Mouse (Mus musculus) lung, postnatal 14 days (tissue): ENCODE measurements around the gene Galnt4.
"Not testable (repeated sequence)": the region's sequence is repeated elsewhere in the genome, so short reads cannot be mapped to it uniquely, and the experiment has no call there.

ENCODE experiments used
- DNase-seq: peaks from one replicate; pipeline ENCODE4 v3.0.0; 2021

Galnt4 gene

GRCm38 (mm10) chr10:99115471-99116236 lies 7.7 kb downstream of the Galnt4 start:
- no peak for DNase-seq

DNA sequence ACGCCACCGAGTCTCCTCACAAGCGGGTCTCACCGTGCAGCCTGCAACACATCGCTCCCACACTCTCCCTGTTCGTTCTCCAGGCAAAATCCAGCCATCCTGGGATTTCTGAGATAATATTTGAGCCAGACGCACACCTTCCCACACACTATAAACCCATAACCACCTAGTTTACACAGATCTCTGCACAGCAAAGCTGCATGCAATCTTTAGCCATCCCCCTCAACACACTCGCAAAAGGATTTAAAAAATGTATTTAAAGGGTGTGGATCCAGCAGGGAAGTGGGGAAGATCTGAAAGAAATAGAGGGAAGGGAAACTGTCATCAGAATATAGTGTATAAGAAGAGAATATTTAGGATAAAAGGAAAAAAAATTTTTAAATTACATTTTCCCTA lies 8.3 kb downstream of the Galnt4 start:
- no peak for DNase-seq

DNA sequence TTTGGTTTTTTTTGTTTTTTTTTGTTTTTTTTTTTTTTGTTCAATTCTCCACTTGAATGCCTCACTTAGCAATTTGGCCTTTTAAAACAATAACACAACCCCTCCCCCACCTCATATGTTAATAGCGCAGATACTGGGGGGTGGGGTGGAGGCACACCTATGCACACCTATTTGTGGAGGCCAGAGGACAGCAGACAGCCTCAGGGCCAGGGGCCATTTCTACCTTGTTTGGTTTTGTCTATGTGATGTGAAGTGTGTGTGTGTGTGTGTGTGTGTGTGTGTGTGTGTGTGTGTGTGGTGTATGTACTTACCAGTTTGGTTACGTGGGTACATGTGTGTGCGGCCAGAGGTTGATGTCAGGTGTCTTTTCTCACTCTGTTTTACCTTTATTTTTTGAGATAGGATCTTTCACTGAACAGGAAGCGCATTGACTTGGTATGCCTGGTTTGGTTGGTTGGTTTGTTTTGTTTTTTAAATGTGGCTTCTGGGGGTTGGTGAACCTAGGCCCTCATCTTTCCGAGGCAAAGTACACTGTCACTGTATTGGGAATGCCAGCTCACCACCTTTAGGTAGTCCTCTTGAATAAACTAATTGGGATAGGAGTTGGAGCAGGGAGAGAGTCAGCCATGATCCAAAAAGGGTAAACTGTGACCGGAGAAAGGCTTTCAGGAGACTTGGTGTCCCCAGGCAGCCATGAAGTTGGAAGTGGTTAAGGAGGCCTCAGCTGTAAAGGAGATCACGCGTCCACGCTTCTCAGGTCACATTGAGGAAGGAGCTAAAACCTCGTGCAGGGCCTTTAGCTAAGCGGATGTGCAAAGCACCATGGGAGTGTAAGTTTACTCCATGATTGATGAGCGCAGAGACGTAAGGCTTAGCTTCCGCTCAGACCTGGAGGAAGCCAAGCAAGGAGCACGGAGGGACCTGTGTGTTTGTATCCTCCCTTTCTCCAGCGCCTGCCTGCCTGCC lies 9.0 kb downstream of the Galnt4 start:
- DNase-seq, result no peak

DNA sequence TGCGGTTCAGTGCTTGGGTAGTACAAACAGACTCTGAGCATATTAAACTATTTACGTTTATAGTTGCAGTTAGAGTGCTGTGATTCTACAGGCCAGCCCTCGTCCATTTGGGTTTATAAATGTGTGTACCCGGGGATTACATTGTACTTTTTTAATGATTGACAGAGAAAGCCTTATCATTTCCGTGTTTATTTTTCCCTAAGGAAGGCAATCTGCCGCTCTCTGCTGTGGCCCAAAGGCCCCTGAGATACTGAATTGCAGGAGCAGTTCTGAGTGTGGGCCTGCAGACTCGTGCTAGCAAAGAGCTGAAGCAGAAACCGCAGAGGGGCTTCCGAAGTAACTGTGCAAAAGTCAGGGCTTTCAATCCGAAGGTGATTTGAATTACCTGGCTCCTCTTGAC lies 9.9 kb downstream of the Galnt4 start:
- DNase-seq, result no peak

GRCm38 (mm10) chr10:99118697-99119096 lies 10.7 kb downstream of the Galnt4 start:
- no peak for DNase-seq

DNA sequence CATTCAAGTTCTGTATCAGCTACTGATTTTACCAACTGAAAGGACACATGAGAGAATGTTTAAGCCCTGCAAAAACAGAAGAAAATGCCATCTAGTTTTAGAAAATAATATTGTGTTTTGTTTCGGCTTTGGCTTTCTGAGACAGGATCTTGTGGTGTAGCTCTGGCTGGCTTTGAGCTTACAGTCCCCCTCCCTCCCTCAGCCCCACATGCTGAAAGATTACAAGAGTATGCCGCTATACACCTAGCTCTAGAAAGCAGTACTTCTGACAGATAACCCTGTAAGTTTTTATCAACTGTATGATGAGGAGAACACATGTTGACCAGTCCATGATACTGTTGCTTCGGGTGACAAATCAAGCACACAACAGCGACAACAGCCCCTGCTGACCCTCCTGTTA lies 11.5 kb downstream of the Galnt4 start:
- DNase-seq, result no peak

DNA sequence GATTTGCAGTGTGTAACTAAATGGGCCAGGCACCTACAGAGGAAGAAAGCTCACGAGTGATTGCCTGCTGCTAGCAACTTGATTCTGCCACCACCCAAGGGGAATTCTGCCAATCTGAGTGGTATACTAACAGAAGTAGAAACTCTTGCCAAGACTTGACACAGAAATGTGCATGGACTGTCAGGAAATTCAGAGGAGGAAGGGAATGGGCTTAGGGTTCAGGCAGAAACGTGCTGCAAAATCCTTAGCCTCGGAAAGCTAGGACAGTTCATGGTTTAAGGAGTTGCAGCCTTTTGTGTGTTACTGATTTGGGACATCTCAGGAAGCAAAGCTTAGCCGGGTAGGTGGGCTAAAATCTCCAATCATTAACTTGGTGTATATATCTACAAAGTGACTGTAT lies 18.3 kb downstream of the Galnt4 start, which contains the start of gene Phxr2:
Gene Phxr2, minus strand, starts transcription at position 101 of the 400 bp plus-strand sequence.
- DNase-seq, result no peak

GRCm38 (mm10) chr10:99126954-99127353 lies 19.0 kb downstream of the Galnt4 start:
- no peak for DNase-seq

GRCm38 (mm10) chr10:99127691-99128261 lies 19.8 kb downstream of the Galnt4 start:
- DNase-seq, result no peak

DNA sequence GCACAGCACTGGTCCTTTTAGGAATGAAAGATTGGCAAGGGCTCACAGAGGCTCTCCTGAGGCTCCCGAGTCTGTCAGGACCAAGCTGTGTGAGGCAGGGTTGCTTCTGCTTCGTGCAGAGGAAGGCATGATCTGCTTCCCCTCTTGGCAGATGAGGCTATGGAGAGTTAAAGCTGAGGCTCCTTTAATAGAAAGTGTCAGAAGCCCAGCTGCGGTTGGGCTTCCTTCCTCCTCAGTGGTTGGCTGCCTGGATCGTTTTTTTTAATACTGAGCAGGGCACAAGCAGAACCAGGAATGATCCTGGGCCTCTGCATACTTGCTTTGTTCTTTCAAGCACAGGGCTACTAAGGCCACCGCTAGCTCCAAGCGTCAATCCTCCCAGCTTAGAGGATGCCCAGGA lies 22.7 kb downstream of the Galnt4 start:
- peak; percentile 28 for DNase-seq

GRCm38 (mm10) chr10:99131298-99131697 lies 23.3 kb downstream of the Galnt4 start:
- DNase-seq, result no peak

DNA sequence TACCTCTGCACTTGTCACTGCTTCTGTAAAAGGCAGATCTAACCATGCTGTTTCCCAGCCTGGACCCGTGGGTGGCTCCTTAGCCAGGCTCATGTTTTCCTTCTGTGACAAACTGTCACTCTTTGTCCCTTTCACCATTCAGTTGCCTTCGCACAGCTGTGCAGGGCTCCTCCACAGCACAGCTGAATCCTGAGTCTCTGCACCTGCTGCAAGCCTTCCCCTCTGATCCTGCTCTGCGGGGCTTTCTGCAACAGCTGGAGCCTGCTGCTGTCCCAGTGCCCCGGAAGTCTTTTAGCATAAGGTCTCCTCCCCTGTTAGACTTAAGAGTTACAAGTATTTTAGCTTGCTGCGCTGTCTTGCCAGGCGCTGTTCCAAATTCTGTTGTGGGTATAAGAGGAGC lies 24.2 kb downstream of the Galnt4 start:
- DNase-seq, result peak; percentile 54

- DNase-seq, result no peak
Observed at GRCm38 (mm10) chr10:99132595-99133272, 24.8 kb downstream of the Galnt4 start.

- no peak for DNase-seq
Observed at GRCm38 (mm10) chr10:99133321-99133875, 25.4 kb downstream of the Galnt4 start.

GRCm38 (mm10) chr10:99136337-99136736 lies 28.4 kb downstream of the Galnt4 start:
- peak; percentile 36 for DNase-seq

- no peak for DNase-seq
Observed at GRCm38 (mm10) chr10:99145611-99146010, 37.7 kb downstream of the Galnt4 start.

- no peak for DNase-seq
Observed at GRCm38 (mm10) chr10:99146596-99146995, 38.6 kb downstream of the Galnt4 start.

- no peak for DNase-seq
Observed at GRCm38 (mm10) chr10:99150016-99150415, 42.1 kb downstream of the Galnt4 start.

GRCm38 (mm10) chr10:99151580-99151979 lies 43.6 kb downstream of the Galnt4 start:
- DNase-seq, result no peak

DNA sequence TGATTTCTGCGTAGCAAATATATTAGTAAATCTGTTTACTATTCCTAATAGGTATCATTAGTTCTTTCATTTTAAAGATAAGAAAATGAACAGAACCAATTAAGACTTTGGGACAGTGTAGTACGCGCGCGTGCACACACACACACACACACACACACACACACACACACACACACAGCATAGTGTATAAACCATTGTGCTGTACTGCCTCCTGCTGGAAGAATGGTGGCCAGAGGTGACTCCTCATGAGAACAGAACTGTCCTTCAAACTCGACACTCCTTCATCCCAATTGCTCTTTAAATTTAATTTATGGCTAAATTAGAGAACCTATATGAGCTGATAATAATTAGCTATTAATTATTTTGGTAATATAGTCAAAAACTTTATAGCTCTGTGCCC lies 44.1 kb downstream of the Galnt4 start:
- DNase-seq, result peak; percentile 74

GRCm38 (mm10) chr10:99154635-99155034 lies 46.7 kb downstream of the Galnt4 start:
- DNase-seq, result no peak

DNA sequence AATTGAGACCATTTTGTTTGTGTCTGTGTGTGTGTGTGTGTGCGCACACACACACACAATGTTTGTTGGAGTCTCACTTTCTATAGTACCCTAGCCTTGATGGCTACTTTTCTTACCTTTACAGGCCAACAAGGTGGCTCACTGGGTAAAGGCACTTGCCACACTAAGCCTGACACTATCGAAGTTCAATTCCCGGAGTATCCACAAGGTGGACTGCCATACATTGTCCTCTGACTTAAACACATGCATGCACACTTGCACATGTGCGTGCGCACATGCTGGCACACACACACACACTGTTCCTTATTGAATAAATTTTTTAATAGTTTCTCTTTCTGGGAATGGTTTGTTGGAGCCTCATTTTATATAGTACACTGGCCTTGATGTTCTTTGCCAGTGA lies 48.8 kb downstream of the Galnt4 start:
- DNase-seq, result no peak

- DNase-seq, result not testable (repeated sequence)
Observed at GRCm38 (mm10) chr10:99157697-99158096, 49.7 kb downstream of the Galnt4 start.
